Mouse (Mus musculus): ENCODE data around the gene Rab31.

GRCm38 (mm10) chr17:65650598-65650997 lies 122.0 kb downstream of the Rab31 start:
- TF ChIP-seq ZC3H11A (IDR thresholded peaks at IDR 0.05; ENCODE audit: borderline replicate concordance, low read depth, low read length) (no peak), HCFC1 (IDR thresholded peaks at IDR 0.05; ENCODE audit: borderline replicate concordance, insufficient read depth, low read length) (no peak), MAFK (IDR thresholded peaks at IDR 0.05; ENCODE audit: insufficient read depth, low read depth, low read length) (peak; percentile 33; the same call in 1 of the 2 replicates)

Data from ES-E14 (cell line).